Mouse (Mus musculus) urinary bladder, postnatal 4 days (tissue): ENCODE measurements around the gene Siva1.

Experiments used
- DNase-seq, 2 experiments: peaks; one replicate each; pipeline ENCODE4 v3.0.0; 2021 to 2022; ENCODE audit warnings: low spot score in 2 of 2

Gene Siva1

DNA sequence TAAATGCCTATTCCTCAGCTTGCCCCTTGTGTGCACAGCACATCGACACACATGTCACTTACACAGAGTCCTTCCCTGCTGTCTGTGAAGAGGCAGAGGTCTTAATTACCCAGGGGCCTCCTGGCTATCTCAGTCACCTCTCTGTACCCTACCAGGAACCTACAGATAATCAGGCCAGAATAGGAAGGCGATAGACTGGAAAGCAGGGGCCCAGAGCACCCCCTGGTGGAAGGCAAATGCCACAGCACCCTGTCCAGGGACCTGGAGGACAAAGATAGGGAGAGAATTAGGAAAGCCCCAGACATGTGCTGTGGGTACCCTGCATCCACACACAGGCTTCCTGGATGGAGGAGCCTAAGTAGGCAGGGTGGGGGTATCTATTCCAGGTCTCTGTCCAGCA lies 20.7 kb upstream of the Siva1 start:
- DNase-seq = no peak

DNA sequence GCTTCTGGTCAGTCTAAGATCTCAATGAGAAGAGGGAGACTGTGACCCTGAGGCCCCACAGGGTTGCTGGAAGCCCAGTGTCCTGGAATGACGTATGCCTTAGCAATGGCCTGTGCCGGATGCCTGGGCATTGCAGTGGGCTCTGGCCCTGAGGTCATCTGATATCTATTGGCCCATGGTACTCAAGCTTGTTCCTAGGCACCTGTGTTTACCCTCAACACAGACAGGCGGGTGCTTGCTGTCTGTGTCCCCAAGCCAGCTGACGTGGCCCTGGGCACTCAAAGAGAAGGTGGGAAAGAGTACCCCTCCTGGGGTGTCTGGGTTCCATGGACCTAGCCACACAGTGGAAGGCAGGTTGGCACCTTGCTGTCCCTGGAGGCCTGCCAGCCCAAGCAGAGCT lies 18.8 kb upstream of the Siva1 start:
- DNase-seq = no peak

DNA sequence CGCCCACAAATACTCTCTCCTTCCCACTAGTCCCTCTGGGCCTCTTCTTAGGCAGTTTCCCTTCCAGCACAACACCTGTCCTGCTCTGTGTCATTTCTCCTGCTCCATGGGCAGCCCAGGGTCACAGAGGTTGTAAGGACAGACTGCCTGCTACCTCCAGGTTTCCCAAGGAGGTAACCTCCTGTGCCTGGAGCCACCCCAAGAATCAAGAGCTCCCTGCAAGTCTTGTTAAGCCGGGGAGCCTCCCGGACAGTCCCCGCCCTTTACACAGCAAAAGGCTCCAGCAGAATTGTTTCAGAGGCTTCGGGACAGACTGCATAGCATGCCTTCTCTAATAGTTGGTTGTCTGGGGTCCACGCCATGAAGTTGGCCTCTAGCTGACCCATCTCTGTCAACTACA lies 18.0 kb upstream of the Siva1 start:
- no peak for DNase-seq

- no peak for DNase-seq
Observed at GRCm38 (mm10) chr12:112627097-112627881, 17.2 kb upstream of the Siva1 start.

- no peak for DNase-seq
Observed at GRCm38 (mm10) chr12:112628197-112628596, 16.3 kb upstream of the Siva1 start.

GRCm38 (mm10) chr12:112628928-112629721 lies 15.4 kb upstream of the Siva1 start:
- peak in 1 of 2 experiments; percentile 38 for DNase-seq

DNA sequence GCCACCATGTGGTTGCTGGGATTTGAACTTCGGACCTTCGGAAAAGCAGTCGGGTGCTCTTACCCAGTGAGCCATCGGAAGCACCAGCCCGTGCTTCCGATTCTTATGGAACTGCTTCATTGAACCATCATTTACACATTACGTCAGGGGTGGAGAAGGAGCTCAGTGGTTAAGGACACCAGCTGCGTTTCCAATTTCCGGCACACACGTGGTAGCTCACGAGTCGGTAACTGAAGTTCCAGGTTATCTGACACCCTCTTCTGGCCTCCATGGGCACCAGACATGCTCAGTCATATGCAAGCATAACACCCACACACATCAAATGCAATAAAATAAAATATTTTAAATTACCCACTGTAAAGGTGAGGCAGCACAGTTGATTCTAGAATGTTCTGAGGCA lies 14.4 kb upstream of the Siva1 start:
- no peak for DNase-seq

- no peak for DNase-seq
Observed at GRCm38 (mm10) chr12:112630796-112631195, 13.7 kb upstream of the Siva1 start.

DNA sequence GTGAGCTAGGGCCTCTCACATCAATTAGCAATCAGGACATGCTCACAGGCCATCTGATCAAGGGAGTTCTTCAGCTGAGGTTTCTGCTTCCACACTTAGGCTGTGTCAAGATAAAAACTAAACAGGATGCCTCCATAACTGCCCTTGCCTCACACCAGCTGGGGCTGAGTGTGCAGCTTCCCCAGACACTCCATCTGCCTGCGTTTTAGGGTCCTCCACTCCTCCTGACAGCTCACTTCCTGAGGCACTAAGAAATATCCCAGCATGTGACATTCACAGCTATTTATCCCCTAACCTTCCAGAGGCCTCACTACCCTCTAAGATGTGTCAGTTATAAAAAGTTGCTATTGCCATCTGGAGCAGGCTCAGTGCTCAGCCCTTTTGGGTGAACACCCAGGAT lies 13.0 kb upstream of the Siva1 start:
- DNase-seq = no peak

- DNase-seq = no peak
Observed at GRCm38 (mm10) chr12:112632084-112632777, 12.2 kb upstream of the Siva1 start.

GRCm38 (mm10) chr12:112632907-112633306 lies 11.6 kb upstream of the Siva1 start:
- no peak for DNase-seq

GRCm38 (mm10) chr12:112633686-112634085 lies 10.8 kb upstream of the Siva1 start:
- no peak for DNase-seq

GRCm38 (mm10) chr12:112639526-112639925 lies 5.0 kb upstream of the Siva1 start:
- no peak for DNase-seq

DNA sequence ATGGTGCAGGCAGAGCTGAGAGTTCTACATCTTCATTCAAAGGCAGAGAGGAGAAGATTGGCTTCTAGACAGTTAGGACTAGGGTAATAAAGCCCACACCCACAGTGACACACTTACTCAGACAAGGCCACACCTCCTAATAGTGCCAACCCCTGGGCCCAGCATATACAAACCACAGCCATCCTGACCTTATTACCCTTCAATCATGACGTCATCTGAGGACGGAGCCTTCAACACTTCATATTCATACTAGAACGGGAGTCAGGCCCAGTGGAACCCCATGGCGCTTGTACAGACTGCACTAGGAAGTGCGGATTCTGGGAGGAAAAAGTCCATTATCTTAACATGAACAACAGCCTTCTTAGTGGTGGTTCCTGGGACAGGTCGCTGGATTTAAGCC lies 1.4 kb upstream of the Siva1 start:
- DNase-seq = no peak

DNA sequence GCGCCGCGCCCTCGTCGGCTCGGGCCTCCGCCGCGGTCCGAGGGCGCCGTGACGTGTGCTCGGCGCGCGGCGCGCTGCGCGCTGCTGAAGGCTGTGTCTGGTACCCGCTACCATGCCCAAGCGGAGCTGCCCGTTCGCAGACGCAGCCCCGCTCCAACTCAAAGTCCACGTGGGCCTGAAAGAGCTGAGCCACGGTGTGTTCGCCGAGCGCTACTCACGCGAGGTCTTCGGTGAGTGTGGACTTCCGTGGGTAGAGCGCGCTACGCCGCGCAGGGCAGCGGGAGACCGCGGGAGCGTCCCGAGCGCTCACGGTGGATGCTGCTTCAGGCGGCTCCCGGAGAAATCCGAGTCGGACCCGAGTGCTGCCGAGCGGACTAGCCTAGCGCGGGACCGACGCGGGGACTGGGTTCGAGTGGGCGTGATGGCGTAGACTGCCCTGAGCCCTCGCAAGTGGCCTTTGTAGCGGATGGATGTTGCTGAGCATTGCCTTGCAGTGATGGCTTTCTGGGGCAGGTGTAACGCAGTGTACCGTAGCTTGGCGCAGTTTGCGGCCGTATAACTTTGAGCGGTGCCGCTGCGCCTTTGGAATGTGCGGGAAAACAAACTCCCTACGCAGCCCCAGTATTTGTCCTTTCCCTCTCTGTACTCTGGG lies 502 bp downstream of the Siva1 start:
- DNase-seq = no peak

DNA sequence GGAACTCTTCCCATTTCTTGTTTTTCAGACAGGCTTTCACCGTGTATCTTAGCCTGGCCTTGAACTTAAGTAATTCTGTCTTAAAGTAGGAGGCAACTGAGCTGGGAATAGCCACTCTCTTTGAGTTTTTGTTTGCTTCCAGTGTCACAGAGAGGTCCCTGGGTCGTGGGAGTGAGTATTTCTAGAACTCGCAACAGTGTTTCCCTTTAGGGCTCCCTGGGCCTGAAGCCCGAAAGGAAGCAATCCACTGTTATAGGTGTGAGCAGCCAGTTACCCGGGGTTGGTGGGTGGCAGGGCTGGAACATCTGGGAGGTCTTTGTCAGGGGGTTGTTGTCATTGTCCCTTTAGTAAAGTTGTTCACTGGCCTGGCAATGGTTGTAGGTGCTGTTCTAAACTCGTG lies 1.7 kb downstream of the Siva1 start:
- no peak for DNase-seq

GRCm38 (mm10) chr12:112648081-112648480 lies 3.6 kb downstream of the Siva1 start:
- no peak for DNase-seq

- no peak for DNase-seq
Observed at GRCm38 (mm10) chr12:112651778-112652439, 7.4 kb downstream of the Siva1 start.

DNA sequence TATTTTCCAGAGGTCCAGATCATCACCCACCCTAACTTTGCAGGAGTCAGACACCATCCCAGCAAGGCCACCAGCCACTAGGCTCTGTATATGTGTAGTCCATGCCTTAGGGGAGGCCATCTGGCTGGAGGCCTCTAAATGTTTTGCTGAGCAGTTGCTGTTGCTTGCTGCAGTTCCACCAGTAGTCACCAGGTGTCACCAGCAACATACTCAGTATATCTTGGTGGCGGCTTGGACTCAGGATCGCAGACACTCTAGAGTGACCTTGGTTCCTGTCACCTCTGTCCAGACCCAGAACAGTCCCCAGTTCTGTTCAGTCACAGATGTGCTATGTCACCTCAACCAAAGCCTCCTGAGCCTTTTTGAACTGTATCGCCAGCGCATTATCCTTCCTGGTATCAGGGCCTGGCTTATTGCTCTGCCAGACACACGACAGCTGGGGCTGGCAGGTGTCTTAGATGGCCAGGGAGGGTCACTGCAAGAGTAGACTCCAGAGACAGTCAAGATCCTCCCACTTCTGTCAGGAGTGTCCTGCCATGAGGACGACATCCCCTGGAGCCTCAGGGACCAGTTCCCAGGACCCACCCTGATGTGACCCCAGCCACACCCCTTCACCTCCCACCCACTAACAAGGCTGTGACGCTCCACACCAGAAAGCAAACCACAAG lies 8.8 kb downstream of the Siva1 start:
- peak; percentile 72 to 87 for DNase-seq

DNA sequence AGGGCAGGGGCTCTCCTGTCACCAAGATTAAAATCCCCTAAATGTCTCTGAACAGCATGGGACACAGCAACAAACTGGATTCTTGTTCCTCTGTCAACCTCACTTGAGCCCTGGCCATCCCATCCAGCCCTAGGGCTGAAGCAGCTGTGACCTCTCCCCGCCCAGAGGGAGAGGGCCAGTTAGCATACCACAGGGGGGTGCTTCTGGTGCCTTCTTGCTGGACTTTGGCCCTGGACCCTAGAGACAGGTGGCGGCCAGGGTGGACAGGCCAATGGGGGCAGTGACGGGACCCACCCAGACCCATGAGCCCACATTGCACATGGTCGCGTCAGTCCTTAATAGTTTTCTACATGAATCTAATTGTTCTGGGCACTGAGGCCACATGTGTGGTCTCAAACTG lies 9.6 kb downstream of the Siva1 start:
- no peak for DNase-seq

DNA sequence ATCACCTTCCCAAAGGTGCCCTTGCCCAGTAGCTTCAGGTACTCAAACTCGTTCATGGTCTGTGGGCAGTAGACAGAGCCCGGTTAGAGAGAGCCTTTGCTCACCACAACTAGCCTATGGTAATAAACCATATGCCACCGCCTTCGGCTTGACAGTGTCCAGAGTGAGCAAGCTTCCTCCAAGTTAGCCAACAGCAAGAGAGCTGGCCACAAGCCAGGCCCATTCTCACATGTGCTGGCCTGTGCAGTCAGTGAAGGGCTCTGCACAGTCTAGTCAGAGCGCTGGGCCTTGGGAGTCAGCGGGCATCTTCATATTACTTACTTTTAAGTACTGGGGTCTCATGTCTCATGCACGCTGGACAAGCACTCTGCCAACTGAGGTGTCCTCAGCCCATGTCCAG lies 14.1 kb downstream of the Siva1 start:
- no peak for DNase-seq
